Mouse (Mus musculus): Measurements from ENCODE around the gene Atxn7l1.

GRCm38 (mm10) chr12:33256426-33256825 is 108.9 kb downstream of the Atxn7l1 start:
- TF ChIP-seq POLR2A (IDR thresholded peaks at IDR 0.05; ENCODE audit: control insufficient read depth, extremely low read depth, insufficient read depth, low read length, poor library complexity) (no peak), CTCF (IDR thresholded peaks at IDR 0.05; ENCODE audit: borderline replicate concordance, control insufficient read depth, extremely low read depth, insufficient read depth, low read length, poor library complexity) (no peak)
